Mouse (Mus musculus): ENCODE measurements at regions not wholly inside any gene's neighbourhood (a gene's known extent, or its start where the extent isn't known, plus 50 kb on each side); places are given as distances from the start of the nearest gene placed in this dataset.
"Not testable (repeated sequence)": the region's sequence is repeated elsewhere in the genome, so short reads cannot be mapped to it uniquely, and the experiment has no call there.

- no peaks in the 10 kb centered on the region for H3K4me1 ChIP-seq
- WGBS, result 28% methylated on average over 6 of the region's 6 CpGs
- H3K36me3 ChIP-seq, result no peaks in the 10 kb centered on the region
- H3K9ac ChIP-seq (replicated peaks), result no peak overlapping the region
- no peaks in the 10 kb centered on the region for H3K27me3 ChIP-seq
- H3K27ac ChIP-seq (replicated peaks), result no peak overlapping the region
- no peak for ATAC-seq (replicated peaks)
- H3K4me2 ChIP-seq (replicated peaks), result no peak overlapping the region
- no peak overlapping the region for H3K4me3 ChIP-seq
- H3K9me3 ChIP-seq, result no peaks in the 10 kb centered on the region
Measured at GRCm38 (mm10) chrX:50675356-50675755, 165.5 kb upstream of the Stk26 start.

GRCm38 (mm10) chrX:50657835-50658565, 182.8 kb upstream of the Stk26 start:
- no peaks in the 10 kb centered on the region for H3K27me3 ChIP-seq
- no peak overlapping the region for H3K4me3 ChIP-seq
- no peak overlapping the region for H3K27ac ChIP-seq (replicated peaks)
- H3K9ac ChIP-seq (replicated peaks), result no peak overlapping the region
- ATAC-seq (replicated peaks), result peak; percentile 94
- no peaks in the 10 kb centered on the region for H3K9me3 ChIP-seq
- no peaks in the 10 kb centered on the region for H3K4me1 ChIP-seq
- 41% methylated on average over 9 of the region's 9 CpGs for WGBS
- H3K36me3 ChIP-seq, result no peaks in the 10 kb centered on the region
- H3K4me2 ChIP-seq (replicated peaks), result no peak overlapping the region

DNA sequence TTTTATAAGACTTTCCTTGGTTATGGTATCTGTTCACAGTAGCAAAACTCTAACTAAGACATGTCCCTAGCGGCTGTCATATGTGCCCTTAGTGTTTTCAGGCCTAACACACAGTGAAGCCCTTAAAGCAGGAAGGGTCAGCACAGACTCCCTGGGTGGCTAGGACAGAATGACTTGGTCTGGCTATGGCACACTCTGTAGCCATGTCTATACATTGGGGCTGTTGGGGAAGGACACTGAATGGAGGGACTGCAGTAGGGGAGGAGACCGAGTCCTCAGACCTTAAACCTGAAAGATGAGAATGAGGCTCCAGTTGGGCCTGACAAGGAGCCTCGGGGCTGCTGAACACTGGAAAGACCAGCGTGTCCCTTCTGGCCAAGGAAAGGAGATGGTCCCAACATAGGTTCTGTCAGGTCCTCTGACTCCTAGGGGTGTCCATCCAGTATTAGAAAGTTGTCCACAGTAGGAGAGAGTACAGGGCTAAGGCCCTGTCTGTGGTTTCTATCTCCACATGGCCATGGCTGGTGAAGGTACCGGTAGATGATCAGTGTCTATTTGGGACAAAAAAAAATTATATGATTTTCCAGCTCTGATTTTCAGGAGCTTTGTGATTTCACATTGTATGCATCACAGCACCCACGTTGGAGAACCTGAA, 183.5 kb upstream of the Stk26 start:
- Histone ChIP-seq H3K27ac (replicated peaks) (no peak overlapping the region), H3K27me3 (no peaks in the 10 kb centered on the region), H3K4me3 (no peak overlapping the region), H3K9me3 (no peaks in the 10 kb centered on the region), H3K4me2 (replicated peaks) (no peak overlapping the region), H3K4me1 (no peaks in the 10 kb centered on the region), H3K36me3 (no peaks in the 10 kb centered on the region), H3K9ac (replicated peaks) (no peak overlapping the region)
- WGBS, result 78% methylated on average over 6 of the region's 6 CpGs
- peak; percentile 35 for ATAC-seq (replicated peaks)

GRCm38 (mm10) chrX:50655380-50655779, 185.5 kb upstream of the Stk26 start:
- H3K9ac ChIP-seq (replicated peaks); H3K9me3 ChIP-seq; H3K36me3 ChIP-seq; H3K27me3 ChIP-seq; H3K4me2 ChIP-seq (replicated peaks); ATAC-seq (replicated peaks); H3K4me1 ChIP-seq; H3K4me3 ChIP-seq; H3K27ac ChIP-seq (replicated peaks): not testable (repeated sequence)
- 75% methylated on average over 1 of the region's 1 CpGs for WGBS

- H3K4me3 ChIP-seq, result no peak overlapping the region
- no peaks in the 10 kb centered on the region for H3K27me3 ChIP-seq
- ATAC-seq (replicated peaks), result no peak
- no peak overlapping the region for H3K4me2 ChIP-seq (replicated peaks)
- H3K9me3 ChIP-seq, result no peaks in the 10 kb centered on the region
- no peaks in the 10 kb centered on the region for H3K36me3 ChIP-seq
- no peak overlapping the region for H3K9ac ChIP-seq (replicated peaks)
- WGBS, result 62% methylated on average over 4 of the region's 4 CpGs
- no peaks in the 10 kb centered on the region for H3K4me1 ChIP-seq
- no peak overlapping the region for H3K27ac ChIP-seq (replicated peaks)
Measured at GRCm38 (mm10) chrX:50641347-50641746, 199.5 kb upstream of the Stk26 start.

- Histone ChIP-seq H3K4me2 (replicated peaks) (peak overlapping the region; percentile 56), H3K27me3 (no peaks in the 10 kb centered on the region), H3K9me3 (no peaks in the 10 kb centered on the region), H3K4me3 (peak overlapping the region; percentile 52), H3K4me1 (peaks cover 2% of the 10 kb centered on the region; the same call in 1 of the 2 replicates), H3K9ac (replicated peaks) (peak overlapping the region; percentile 26; the same call in 1 of the 2 replicates), H3K27ac (replicated peaks) (no peak overlapping the region), H3K36me3 (no peaks in the 10 kb centered on the region)
- 35% methylated on average over 6 of the region's 6 CpGs for WGBS
- ATAC-seq (replicated peaks), result peak; percentile 61
Measured at GRCm38 (mm10) chrX:50635634-50636033, 205.2 kb upstream of the Stk26 start.

- H3K27ac ChIP-seq (replicated peaks), result no peak overlapping the region
Measured at GRCm38 (mm10) chrX:50634842-50635615, 205.8 kb upstream of the Stk26 start.

GRCm38 (mm10) chrX:50632536-50632935, 204.2 kb upstream of the Olfr1324 start:
- H3K4me1 ChIP-seq, result peaks cover 2% of the 10 kb centered on the region; the same call in 1 of the 2 replicates
- no peaks in the 10 kb centered on the region for H3K36me3 ChIP-seq
- no peak overlapping the region for H3K9ac ChIP-seq (replicated peaks)
- 33% methylated on average over 6 of the region's 6 CpGs for WGBS
- no peak overlapping the region for H3K4me2 ChIP-seq (replicated peaks)
- no peak for ATAC-seq (replicated peaks)
- H3K9me3 ChIP-seq, result no peaks in the 10 kb centered on the region
- H3K27ac ChIP-seq (replicated peaks), result no peak overlapping the region
- no peaks in the 10 kb centered on the region for H3K27me3 ChIP-seq
- no peak overlapping the region for H3K4me3 ChIP-seq

More at GRCm38 (mm10) chrX:50634842-50635615, 205.8 kb upstream of the Stk26 start:
- WGBS, result 14% methylated on average over 30 of the region's 30 CpGs
- peak overlapping the region; percentile 52 for H3K4me3 ChIP-seq
- H3K9me3 ChIP-seq, result no peaks in the 10 kb centered on the region
- peak; percentile 98 for ATAC-seq (replicated peaks)
- peak overlapping the region; percentile 56 for H3K4me2 ChIP-seq (replicated peaks)
- peak overlapping the region; percentile 38 for H3K9ac ChIP-seq (replicated peaks)
- H3K4me1 ChIP-seq, result peaks cover 2% of the 10 kb centered on the region; the same call in 1 of the 2 replicates
- no peaks in the 10 kb centered on the region for H3K27me3 ChIP-seq
- H3K36me3 ChIP-seq, result no peaks in the 10 kb centered on the region

DNA sequence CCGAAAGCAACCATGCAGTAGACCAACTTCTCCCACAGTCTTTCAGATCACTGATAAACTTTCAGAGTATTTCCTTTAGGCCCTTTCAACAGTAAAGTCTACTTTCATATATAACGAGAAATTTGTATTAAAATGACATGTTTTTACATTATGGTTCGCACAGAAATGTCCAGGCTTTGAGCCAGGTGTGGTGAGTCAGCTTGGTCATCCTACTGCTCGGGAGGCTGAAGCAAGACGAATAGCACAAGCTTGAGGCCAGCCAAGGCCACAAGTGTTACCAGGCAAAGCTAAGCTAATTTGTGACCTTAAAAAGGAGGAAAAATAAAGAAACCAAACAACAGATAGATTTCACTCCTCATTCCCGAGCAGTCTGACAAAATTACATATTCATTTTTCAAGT, 197.0 kb upstream of the Olfr1324 start:
- H3K36me3 ChIP-seq, result no peaks in the 10 kb centered on the region
- 84% methylated on average over 6 of the region's 6 CpGs for WGBS
- H3K4me3 ChIP-seq, result no peak overlapping the region
- no peak overlapping the region for H3K4me2 ChIP-seq (replicated peaks)
- no peak overlapping the region for H3K9ac ChIP-seq (replicated peaks)
- ATAC-seq (replicated peaks), result no peak
- H3K27me3 ChIP-seq, result no peaks in the 10 kb centered on the region
- H3K27ac ChIP-seq (replicated peaks), result no peak overlapping the region
- no peaks in the 10 kb centered on the region for H3K4me1 ChIP-seq
- H3K9me3 ChIP-seq, result no peaks in the 10 kb centered on the region

DNA sequence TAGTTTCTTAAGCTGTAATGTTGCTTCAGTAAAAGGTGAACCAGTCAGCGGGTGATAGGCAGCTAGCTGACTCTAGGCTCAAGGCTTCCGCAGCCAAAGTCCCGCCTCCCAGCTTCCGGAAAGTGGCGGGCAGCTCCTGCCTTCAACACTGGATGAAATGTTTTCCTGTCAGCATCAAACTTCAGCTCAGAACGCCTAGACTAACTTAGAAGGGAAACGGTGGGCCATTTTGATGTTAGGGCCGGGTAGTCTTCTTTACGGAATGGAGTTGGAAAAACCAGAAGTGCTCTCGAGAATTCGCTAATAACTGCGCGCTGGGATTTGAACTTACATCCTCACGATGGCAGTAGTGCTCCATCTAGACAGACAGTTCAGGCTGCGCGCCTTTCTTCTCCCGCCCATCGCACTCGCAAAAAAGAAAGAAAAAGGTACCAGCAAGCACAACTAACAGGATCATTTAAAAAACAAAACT, 194.7 kb upstream of the Olfr1324 start:
- H3K4me1 ChIP-seq, result no peaks in the 10 kb centered on the region
- no peaks in the 10 kb centered on the region for H3K27me3 ChIP-seq
- H3K36me3 ChIP-seq, result no peaks in the 10 kb centered on the region
- 0 out of 2 replicates have a peak overlapping the region, but pooled peaks have one; percentile 40 for H3K27ac ChIP-seq (replicated peaks)
- peak overlapping the region; percentile 25; the same call in 1 of the 2 replicates for H3K4me3 ChIP-seq
- H3K9ac ChIP-seq (replicated peaks), result no peak overlapping the region
- H3K4me2 ChIP-seq (replicated peaks), result no peak overlapping the region
- no peaks in the 10 kb centered on the region for H3K9me3 ChIP-seq
- 68% methylated on average over 19 of the region's 19 CpGs for WGBS
- ATAC-seq (replicated peaks), result peak; percentile 53; the same call in 1 of the 2 replicates

DNA sequence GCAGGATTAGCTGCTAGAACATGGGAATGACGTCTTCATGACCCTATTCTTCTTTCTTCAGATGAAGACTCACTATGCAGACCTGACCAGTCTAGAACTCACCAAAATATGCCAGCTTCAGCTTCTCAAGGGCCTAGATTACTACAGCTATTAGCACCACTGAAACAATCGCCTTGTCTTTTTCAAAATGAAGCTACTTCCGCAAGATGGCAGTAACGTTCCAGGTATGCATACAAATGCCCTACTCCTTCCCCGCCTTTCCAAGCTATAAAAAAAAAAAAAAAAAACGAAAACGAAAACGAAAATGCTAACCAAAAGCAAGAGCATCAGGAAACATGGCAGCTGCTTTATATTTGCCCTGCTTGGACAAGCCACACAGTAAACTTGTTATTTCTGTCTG, 192.6 kb upstream of the Olfr1324 start:
- 57% methylated on average over 8 of the region's 8 CpGs for WGBS
- no peaks in the 10 kb centered on the region for H3K9me3 ChIP-seq
- H3K9ac ChIP-seq (replicated peaks), result no peak overlapping the region

DNA sequence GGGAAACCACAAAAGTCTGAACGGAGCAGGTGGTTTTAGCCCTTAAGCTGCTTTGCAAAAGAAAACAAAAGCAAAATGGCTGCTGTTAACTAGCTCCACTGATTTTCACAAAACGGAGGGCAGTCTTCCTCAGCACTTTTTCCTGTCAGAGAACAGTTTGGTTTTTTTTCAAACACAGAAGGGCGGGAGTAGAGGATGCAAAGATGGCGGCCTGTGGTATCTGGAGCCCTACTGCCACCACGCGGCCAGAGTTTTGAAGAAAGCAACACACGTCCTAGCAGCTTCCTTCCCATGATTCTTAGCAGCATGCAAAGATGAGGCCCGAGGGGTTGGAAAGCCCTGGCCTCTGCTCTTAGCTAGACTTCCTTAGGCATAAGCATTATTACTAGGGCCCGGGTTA, 191.6 kb upstream of the Olfr1324 start:
- Histone ChIP-seq H3K27ac (replicated peaks) (peak overlapping the region; percentile 52; the same call in 1 of the 2 replicates), H3K4me3 (no peak overlapping the region)
- no peak for ATAC-seq (replicated peaks)

More for the DNA sequence above, 192.6 kb upstream of the Olfr1324 start:
- ATAC-seq (replicated peaks), result no peak
- no peak overlapping the region for H3K4me2 ChIP-seq (replicated peaks)
- H3K27me3 ChIP-seq, result no peaks in the 10 kb centered on the region
- no peaks in the 10 kb centered on the region for H3K4me1 ChIP-seq
- no peaks in the 10 kb centered on the region for H3K36me3 ChIP-seq
- no peak overlapping the region for H3K27ac ChIP-seq (replicated peaks)
- H3K4me3 ChIP-seq, result no peak overlapping the region

More for the DNA sequence above, 191.6 kb upstream of the Olfr1324 start:
- 63% methylated on average over 9 of the region's 9 CpGs for WGBS
- H3K27me3 ChIP-seq, result no peaks in the 10 kb centered on the region
- H3K4me1 ChIP-seq, result no peaks in the 10 kb centered on the region
- no peak overlapping the region for H3K9ac ChIP-seq (replicated peaks)
- H3K9me3 ChIP-seq, result no peaks in the 10 kb centered on the region
- no peak overlapping the region for H3K4me2 ChIP-seq (replicated peaks)
- H3K36me3 ChIP-seq, result no peaks in the 10 kb centered on the region
